Mouse (Mus musculus) embryonic fibroblast, embryonic 13.5 days (primary cell): ENCODE data around the gene Slc36a1.

Experiments used
- CTCF ChIP-seq: IDR thresholded peaks from 2 replicates; pipeline ENCODE4 v1.5.1; 2011; ENCODE audit warnings: mild to moderate bottlenecking, control low read depth, low read length, moderate library complexity, borderline replicate concordance; ENCODE audit not compliant: insufficient read depth
- POLR2A ChIP-seq: IDR thresholded peaks from 2 replicates; pipeline ENCODE4 v1.6.1; 2011; ENCODE audit warnings: low read depth, mild to moderate bottlenecking, control low read depth, low read length, moderate library complexity

DNA sequence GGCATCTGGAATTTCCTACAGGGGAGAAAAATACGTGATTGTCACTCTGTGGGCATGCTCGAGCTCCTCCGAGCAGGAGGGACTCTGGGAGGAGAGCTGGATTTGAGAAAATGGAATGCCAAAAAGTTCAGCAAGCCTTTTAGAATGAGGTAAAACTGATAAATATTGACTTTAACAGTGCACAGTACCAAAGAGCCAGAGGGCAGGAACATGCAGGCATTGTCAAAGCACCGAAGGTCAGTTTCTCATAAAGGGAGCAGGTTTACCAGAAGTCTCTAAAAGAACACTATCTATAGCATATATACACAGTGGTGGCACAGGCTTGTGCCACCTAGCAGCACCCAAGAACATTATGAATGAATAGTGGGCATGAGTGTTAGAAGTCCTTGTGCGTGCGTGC is 35.2 kb upstream of the Slc36a1 start:
- TF ChIP-seq POLR2A (no peak), CTCF (no peak)
